Mouse (Mus musculus) retina, postnatal 7 days (tissue): ENCODE results near the gene Zfp385a.
"Not testable (repeated sequence)": the region's sequence is repeated elsewhere in the genome, so short reads cannot be mapped to it uniquely, and the experiment has no call there.

Experiments used
- DNase-seq: peaks from one replicate; pipeline ENCODE4 v3.0.0-alpha.2; 2012; ENCODE audit warnings: low read depth, low spot score

Zfp385a gene

DNA sequence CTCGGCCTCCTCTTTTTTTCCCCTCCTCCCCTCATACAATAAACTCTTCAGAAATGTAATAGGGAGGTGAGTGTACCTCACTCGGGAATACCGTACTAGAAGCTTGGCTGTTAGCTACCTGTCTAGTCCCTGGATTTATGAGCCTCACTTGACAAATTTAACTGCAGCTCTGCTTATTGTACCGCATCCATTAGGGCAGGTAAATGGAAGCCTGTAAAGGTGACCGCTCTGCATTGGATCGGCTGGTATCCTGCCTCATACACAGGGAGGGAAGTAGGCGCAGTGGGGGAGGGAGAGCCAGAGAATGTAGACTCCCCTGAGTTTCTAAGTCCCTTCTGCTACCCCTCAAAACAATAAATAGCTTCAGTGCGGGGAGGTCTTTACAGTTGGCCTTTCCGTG, 49.0 kb downstream of the Zfp385a start:
- no peak for DNase-seq

DNA sequence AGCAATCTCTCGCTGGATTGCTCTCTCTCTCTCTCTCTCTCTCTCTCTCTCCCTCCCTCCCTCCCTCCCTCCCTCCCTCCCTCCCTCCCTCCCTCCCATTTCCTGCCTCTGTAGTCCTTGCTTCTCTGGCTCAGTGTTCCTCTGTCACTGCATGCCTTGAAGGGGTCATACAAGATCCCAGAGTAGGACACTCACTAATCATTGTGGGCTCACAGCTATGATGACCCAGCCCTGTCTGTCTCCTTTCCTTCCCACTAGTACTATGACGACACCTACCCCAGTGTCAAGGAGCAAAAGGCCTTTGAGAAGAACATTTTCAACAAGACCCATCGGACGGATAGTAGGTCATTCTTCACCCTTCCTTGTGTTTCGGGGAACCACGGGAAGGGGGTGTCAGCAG, 49.5 kb downstream of the Zfp385a start:
- DNase-seq: no peak

DNA sequence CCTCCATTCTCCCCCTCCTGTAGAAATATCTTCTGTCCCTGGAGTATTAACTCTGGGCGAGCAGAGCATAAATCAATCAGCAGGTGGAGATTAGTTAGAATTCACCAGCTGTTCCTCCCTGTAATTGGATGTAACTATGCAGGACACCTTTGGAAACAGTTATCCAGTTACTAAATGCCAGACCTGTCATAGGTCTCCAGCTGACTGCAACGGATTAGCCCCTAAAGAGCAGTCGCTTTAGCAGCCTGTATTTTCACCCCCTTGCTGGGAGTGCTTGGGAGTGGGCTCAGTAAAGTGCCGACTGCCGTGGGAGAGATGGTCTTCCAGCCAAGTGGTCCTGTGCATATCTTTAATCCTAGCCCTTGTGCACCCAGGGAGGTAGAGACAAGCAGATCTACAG, 50.3 kb downstream of the Zfp385a start:
- DNase-seq: no peak

DNA sequence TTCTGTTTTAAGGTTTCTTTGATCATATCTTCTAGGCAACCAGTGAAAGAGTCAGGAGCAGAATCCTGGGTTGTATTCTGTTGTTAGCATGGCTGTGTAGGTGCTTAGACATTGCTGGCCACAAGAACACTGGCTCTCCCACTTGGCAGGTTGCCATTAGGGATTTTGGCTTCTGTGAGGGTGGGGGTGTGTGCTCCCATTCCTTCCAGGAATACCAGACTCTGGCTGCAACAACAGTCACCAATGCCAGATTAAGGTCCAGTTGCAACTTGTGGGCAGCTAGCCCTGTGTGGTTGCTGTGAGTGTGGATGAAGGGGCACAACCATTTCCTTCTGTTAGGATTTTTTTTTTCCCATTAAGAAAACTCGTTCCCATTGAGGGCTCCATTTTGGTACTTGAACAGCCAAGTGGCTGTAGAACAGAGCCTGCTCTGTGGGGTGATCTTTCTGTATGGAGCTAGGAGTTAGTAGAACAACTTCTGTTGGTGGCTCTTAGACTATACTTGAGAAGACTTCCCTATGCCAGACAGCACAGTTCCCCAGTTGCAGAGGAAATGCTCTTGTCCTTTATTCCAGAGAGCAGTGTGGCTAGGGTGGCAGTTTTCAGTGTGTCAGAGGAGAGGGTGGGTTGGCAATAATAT, 54.0 kb downstream of the Zfp385a start:
- DNase-seq: no peak

DNA sequence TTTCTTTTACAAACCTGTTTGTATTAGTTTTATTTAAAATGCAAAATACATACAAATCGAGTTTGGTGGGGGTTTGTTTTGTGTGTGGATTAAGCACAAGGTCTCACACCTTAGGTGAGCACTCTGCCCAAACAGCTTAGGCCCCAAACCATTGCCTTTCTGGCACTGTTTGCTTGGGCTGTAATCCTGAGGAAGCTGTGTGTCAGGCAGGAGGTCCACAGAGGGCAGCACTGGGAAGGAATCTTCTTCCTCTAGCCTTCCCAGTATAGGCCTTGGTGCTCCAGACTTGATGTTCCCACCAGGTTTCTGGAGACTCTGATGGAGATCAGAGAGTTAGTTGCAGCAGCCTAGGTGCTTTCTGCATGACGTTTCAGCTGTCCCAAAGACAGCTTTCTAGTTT, 55.2 kb downstream of the Zfp385a start:
- no peak for DNase-seq

DNA sequence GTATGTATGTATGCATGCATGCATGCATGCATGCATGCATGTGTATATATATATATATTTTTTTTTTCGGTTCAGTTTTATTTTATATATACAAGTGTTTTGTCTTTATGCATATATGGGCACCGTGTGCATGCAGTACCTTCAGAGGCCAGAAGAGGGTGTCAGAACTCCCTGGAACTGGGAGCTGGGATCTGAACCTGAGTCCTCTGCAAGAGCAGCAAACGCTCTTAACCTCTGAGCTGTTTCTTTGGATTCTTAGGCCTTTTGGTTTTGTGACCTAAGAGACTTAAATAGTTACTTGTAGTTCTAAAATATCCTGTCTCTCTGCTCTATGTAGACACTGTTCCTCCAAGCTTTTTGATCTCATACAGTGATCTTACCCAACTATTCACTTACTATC, 55.8 kb downstream of the Zfp385a start:
- DNase-seq: no peak

DNA sequence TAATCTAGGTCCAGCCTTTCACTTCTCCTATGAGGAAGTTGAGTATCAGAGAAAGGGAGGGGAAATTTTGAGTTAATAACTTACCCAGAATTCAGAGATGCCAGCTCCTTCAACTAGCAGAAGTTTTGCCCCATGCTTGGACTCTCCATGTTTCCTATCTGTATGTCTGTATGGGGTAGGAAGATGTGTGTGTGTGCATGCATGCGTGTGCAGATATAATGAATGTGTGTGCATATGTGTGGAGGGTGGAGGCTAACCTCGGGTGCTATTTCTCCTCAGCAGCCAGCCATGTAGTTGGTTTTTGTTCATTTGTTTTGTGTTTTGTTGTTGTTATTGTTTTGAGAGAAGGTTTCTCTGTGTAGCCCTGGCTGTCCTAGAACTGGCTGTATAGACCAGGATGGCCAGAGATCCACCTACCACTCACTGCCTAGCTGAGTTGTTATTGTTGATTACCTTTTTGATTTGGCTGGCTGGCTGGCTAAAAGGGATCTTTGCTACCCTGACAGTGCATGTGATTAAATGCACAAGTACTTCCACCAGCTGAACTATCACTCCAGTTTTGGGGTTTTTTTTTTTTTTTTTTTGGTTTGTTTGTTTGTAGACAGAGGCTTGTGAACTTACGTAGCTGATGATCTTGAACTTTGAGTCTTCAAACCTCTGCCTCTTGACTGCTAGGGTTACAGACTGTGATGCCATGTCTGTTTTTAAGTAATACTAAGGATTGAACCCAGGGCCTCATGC, 58.3 kb downstream of the Zfp385a start:
- DNase-seq: no peak

DNA sequence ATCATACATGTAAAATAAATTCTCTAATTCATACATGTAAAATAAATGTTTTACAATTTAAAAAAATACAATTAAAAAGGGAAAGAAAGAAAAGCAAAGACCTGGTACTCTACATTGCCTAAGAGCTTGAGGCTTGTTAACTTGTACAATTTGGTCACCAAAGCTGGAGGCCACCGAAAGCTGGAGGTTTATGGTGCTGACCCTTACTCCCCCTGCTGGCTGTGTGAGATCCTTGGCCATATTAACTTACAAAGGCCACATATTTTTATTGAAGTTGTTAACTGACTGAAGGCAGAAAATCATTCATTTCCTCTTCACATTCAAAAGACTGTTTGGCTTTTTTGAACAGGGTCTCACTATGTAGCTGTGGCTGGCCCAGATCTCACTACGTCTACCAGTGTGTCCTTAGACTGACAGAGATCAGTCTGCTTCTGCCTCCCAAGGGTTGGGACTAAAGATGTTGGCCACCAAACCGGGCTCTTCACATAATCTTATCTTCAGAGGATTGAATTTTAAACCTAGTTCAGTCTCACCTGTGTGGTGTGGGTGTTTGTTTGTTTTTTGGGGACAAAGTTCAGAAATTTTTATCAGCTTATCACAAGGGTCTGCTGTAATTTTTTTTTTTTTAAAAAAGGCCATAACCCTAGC, 59.0 kb downstream of the Zfp385a start:
- DNase-seq: no peak

DNA sequence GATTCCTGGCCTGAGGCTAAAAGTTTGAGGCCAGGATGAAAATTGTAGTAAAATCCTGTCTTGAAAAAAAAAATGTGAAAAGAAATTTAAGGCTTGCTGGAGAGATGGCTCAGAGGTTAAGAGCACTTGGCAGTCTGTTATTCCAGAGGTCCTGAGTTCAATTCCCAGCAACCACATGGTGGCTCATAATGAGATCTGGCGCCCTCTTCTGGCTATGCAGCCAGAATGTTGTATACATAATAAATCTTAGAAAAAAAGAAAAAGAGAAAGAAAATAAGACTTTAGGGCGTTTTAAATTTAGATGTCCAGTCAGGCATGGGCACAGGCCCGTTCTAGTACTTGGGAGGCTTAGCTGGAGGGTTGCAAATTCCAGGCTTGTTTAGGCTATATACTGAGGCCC, 60.1 kb downstream of the Zfp385a start:
- no peak for DNase-seq

DNA sequence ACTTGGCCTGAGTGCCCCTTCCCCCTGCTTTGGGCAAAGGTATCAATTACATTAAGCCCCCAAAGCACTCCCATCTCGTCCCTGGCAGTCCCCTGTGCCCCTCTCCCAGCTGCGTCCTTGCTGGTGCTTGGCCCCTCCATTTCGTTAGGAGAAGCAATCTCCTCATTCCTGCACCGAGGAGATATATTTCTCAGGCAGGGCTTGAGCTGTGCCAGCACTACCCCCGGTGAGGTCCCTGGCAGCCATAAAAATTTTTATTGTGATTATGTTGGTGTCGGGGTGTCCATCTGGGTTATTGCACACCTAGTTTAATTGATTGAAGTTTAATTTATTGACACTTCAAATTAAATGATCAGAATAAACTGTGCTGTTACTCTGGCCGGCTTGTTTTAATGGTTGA, 61.9 kb downstream of the Zfp385a start:
- no peak for DNase-seq

DNA sequence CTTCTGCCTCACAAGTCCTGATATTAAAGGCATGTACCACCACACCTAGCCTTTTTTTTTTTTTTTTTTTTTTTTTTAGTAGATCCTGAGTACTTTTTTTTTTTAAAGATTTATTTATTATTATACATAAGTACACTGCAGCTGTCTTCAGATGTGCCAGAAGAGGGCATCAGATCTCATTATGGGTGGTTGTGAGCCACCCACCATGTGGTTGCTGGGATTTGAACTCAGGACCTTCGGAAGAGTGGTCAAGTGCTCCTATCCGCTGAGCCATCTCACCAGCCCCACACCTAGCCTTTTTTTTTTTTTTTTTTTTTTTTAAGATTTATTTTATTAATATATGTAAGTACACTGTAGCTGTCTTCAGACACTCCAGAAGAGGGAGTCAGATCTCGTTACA, 64.0 kb downstream of the Zfp385a start:
- DNase-seq: not testable (repeated sequence)

DNA sequence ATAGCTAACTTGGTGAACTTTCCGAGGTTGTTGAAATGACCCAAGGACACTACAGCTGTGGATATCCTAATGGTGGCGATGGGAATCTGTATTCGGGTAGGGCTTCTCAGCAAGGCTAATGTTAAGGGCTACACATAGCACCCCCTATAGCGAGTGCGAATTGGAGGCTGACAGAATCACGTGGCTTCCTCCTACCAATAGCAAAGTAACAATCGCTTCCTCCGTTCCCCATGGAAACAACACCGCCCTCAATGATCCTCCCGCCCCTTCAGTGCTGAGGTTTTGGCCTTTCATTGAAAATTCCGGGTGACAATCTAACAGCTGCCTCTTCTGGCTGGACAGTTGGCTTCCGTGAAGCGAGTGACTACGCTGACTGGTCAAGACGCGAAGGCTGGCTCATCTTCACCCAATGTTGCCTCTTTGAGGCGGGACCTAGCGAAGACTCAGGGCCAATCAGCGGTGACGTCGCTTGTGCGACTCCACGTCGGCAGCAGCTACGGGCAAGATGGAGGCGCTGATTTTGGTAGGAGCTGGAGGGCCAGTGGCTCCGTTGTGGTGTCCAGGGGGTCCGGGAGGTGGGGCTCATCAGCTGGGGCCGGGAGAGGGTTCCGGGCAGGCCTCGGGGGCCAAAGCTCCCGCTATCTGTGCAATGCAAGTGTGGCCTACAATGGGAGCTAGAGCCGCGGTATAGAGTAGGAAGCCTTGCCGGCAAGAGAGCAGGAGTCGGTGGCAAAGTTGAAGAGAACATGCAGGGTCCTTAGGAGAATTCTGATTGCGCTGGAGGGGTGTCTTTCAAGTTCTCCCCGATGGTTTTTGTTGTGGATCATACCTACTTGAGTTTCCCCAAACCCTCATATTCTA, 67.2 kb downstream of the Zfp385a start, which contains the start of gene Copz1:
Gene Copz1 (plus strand): TSS at position 296 of the 861 bp plus-strand sequence.
- peak; percentile 95 for DNase-seq

DNA sequence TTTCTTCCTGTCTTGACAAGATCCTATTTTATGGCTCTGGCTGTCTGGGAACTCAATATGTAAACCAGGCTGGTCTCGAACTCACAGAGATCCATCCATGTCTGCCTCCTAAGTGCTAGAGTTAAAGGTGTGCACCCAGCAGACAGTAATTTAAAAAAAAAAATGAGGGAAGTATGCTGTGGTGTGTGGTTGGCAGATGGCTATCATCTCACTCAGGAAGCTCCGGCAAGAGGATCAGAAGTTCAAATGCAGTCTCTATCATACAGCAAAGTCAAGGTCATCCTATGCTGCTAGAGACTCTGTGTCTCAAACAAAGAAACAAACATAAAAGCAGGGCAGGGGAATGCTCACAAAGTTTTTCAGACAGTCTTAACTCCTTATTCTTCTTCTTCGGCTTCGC, 71.0 kb downstream of the Zfp385a start:
- no peak for DNase-seq

DNA sequence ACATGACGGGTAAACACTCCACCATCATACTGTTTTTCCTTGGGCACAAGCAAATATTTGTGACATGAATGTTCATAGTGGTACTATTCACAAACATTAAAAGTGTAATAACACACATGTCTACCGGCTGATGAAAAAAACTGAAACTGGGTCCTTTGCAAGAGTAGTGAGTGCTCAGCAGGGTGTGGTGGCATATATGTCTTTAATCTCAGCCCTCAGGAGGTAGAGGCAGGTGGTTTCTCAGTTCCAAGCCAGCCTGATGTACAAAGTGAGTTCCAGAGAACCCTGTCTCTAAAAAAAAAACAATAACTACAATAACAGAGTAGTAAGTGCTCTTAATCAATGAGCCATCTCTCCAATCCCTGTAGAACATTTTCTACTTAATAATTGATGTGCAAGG, 75.1 kb downstream of the Zfp385a start:
- no peak for DNase-seq
